Mouse (Mus musculus) frontal cortex, postnatal 14 days (tissue): Measurements from ENCODE around the gene Ctnnal1.

Experiments
- DNase-seq, 2 experiments: peaks; one replicate each; pipeline ENCODE4 v3.0.0; 2022; ENCODE audit warnings: low spot score in 2 of 2

The Ctnnal1 gene

GRCm38 (mm10) chr4:56802669-56803150 is 62.3 kb downstream of the Ctnnal1 start:
- DNase-seq = no peak

GRCm38 (mm10) chr4:56801907-56802668 is 62.9 kb downstream of the Ctnnal1 start, which contains the start of the genes Elp1 and Fam206a:
TSS of gene Elp1 (minus strand) at chr4:56802331.
TSS of gene Fam206a (plus strand) at chr4:56802345.
- peak; percentile 90 to 96 for DNase-seq

- no peak for DNase-seq
These were observed 73.6 kb downstream of the Ctnnal1 start for GRCm38 (mm10) chr4:56791373-56791772.

GRCm38 (mm10) chr4:56771065-56771464 is 93.9 kb downstream of the Ctnnal1 start:
- no peak for DNase-seq

- no peak for DNase-seq
These were observed 96.1 kb downstream of the Ctnnal1 start for GRCm38 (mm10) chr4:56768913-56769312.

GRCm38 (mm10) chr4:56767861-56768284 is 97.1 kb downstream of the Ctnnal1 start:
- DNase-seq = no peak
